Mouse (Mus musculus) naive thymus-derived CD4-positive, alpha-beta T cell, adult 2 months (primary cell): Measurements from ENCODE around the gene Atxn10.
A peak's percentile ranks its signal among the peaks of the same experiment; 100 is the strongest.
"Not testable (repeated sequence)": the region's sequence is repeated elsewhere in the genome, so short reads cannot be mapped to it uniquely, and the experiment has no call there.

Experiments
- DNase-seq: peaks from one replicate; pipeline ENCODE4 v3.0.0-alpha.2; 2011; ENCODE audit warnings: low read depth

Atxn10 gene

GRCm38 (mm10) chr15:85335671-85336300 is at the start of gene Atxn10:
TSS of gene Atxn10 (plus strand) at chr15:85336245.
- peak; percentile 16 for DNase-seq

- DNase-seq = no peak
Observed at GRCm38 (mm10) chr15:85294632-85295031, 41.4 kb upstream of the Atxn10 start.

GRCm38 (mm10) chr15:85295544-85295943 is 40.5 kb upstream of the Atxn10 start:
- DNase-seq = no peak

- no peak for DNase-seq
Observed at GRCm38 (mm10) chr15:85295977-85296376, 40.1 kb upstream of the Atxn10 start.

DNA sequence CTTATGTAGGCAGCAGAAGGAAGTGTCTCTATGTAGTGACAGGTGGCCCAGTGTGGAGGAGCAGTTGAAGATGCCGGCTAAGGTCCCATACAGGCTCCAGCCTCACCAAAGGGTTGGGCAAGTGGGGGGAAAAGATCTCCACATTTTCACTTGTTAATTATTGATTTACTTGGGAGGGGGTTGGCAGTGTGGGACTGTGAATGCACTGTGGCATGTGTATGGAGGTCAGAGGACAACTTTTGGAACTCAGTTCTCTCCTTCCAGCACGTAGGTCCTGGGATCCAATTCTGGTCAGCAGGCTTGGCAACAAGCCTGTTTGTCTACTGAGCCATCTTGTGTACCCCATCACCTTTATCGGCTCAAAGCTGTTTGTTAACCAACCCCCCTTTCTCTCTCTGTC is 39.5 kb upstream of the Atxn10 start:
- no peak for DNase-seq

DNA sequence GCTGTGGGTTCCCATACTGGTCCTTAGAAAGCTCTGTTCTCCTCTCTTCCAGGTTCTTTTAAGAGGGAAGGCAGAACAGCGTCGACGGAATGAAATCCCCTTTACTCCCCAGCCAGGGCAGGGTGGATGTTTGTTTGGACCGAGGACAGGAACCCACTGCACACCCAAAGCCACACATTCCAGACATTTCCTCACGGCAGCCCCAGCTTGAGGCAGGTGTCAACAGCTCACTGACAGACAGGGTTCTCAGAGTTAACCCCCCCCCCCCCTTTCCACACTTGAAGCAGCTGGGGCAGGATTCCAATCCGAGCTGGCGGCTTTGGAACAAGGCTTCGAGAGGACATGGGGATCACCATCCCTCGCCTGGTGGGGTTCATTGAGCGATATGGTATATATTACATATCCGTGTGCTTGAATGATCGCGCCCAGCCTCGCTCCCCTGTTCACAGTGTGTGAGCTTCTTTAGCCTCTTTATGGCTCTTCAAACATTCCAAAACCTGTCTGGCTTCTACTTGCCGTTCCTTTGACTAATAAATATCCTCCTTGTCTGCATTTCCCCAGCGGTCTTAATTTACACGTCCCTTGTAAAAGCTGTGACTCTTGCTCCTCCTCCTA is 37.8 kb upstream of the Atxn10 start:
- no peak for DNase-seq

DNA sequence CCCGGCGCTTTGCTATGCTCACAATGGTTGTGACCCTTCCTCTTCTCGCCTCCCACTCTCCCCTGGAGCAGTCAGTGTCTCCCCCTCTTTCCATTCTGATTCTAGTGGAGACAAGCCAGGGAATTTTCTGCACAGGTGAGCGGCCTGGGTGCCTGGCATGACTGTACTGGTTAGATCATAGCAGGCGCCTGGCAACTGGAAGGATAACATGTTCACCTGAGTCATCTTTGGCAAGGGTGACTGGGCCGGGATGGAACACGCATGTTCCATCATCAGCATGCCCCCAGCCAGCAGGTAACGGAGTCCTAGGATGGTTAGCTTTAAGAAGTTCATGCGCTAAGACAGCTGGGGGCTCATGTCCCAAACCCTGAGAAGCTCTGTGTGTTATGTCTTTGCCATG is 37.1 kb upstream of the Atxn10 start:
- DNase-seq = no peak

DNA sequence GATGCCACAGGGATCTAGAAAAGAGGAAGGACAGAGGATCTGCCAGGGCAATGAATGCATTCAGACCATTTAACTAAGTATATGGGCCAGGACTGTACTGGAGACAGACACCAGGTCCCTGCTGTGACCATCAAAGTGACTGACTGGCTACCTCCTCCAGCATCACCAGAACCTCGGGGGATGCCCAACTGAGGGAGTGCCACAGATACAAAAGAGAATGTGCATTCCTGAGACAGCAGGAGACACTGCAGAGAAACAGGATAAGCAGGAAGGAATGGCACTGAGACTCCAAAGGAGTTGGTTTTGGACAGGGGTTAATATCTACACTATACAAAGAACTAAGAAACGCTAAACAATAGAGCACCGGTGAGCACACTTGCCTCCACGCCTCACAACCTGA is 32.8 kb upstream of the Atxn10 start:
- DNase-seq = no peak

- no peak for DNase-seq
Observed at GRCm38 (mm10) chr15:85303976-85304375, 32.1 kb upstream of the Atxn10 start.

GRCm38 (mm10) chr15:85307061-85307660 is 28.9 kb upstream of the Atxn10 start:
- DNase-seq = no peak

DNA sequence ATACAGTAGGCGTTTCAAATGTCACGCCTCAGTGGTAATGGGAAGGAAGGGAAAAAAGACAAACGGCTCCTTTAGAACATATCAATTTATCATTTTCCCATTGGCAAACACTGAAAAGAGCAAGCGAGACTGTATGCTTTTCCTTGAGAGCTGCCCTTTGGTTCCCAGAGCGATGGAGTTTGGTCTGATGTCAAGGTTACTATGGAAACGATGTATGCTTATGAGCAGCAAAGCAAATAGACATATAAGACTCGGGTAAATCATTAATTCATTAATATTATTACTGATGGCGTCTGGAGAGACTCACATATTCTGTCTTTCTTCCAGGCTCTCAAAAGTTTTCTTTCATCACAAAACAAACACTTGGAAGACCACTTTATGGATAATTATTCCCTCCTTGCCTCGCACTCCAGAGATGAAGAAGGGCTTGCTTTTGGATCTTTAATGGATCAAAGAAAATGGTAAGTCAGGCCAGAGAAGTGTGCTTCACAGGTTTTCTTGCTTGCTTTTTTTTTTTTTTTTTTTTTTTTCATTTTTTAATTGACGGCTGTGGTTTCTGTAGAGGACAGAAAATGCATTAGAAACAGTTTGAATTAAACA is 24.9 kb upstream of the Atxn10 start:
- no peak for DNase-seq

- DNase-seq = peak; percentile 74
Observed at GRCm38 (mm10) chr15:85315378-85316025, 20.5 kb upstream of the Atxn10 start.

GRCm38 (mm10) chr15:85316342-85317140 is 19.5 kb upstream of the Atxn10 start:
- no peak for DNase-seq

GRCm38 (mm10) chr15:85319924-85320668 is 15.9 kb upstream of the Atxn10 start:
- DNase-seq = no peak

DNA sequence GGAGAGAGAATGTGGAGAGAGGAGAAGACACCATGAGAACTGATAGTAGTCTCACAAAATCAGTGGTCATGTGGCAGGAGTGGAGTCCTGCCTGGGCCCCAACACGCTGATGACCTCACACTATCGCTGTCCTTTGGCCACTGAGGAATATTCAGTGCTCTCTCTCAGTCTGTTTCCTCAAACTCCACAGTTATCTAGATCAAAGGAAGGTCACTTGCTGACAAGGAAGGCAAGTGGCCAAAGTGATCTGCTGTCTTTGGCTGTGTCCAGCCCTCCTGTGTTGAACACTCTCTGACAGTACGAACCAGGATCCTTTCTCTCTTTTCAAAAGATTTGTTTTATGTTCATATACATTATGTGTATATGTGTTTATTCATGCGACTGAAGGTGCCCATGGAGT is 12.8 kb upstream of the Atxn10 start:
- DNase-seq = no peak

GRCm38 (mm10) chr15:85324426-85324825 is 11.6 kb upstream of the Atxn10 start:
- no peak for DNase-seq

DNA sequence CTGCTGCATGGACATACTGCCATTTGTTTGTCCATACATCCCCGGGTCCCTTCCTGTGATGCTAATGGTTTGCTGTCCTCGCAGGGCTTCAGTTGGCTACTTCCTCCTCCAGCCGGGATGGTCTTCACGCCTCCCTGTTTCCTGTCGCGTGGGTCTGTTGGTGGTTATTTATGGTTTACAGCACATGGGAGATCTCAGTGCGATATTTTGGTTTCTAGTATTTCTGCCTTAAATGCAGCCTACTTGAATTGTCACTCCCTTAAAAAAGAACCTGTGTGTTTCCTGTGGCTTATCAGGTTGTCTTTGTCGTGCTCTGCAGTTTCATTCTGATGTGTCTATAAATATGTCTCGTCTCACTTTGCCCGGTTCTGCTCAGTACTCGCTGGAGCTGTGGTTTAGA is 8.2 kb upstream of the Atxn10 start:
- peak; percentile 50 for DNase-seq

DNA sequence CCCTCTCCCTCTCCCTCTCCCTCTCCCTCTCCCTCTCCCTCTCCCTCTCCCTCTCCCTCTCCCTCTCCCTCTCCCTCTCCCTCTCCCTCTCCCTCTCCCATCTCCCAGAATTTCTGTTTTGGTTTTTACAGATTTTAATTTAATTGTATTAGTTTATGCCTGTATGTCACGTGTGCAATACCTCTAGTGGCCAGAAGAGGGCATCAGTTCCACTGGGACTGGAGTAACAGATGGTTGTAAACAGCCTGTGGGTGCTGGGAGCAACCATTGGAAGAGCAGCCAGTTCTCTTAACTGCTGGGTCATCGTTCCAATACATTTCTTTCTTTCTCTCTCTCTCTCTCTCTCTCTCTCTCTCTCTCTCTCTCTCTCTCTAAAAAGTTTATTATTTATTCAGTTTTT is 7.6 kb upstream of the Atxn10 start:
- peak; percentile 64 for DNase-seq

- DNase-seq = no peak
Observed at GRCm38 (mm10) chr15:85329096-85329495, 6.9 kb upstream of the Atxn10 start.

DNA sequence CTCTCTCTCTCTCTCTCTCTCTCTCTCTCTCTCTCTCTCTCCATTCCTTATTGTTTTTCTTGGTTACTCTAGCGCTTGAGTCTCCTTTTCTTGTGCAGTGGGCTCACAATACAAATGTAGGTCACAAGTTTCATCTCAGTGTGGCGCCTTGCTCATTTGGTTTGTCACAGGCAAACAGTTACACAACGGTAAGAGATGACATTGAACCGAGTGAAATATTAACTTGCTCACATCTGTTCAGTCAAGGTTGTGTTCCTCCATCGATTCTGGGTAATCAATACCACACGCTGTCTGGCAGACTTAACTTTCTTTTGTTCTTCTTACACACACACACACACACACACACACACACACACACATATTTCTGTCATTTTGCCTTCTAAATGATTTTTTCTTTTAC is 6.0 kb upstream of the Atxn10 start:
- DNase-seq = no peak

DNA sequence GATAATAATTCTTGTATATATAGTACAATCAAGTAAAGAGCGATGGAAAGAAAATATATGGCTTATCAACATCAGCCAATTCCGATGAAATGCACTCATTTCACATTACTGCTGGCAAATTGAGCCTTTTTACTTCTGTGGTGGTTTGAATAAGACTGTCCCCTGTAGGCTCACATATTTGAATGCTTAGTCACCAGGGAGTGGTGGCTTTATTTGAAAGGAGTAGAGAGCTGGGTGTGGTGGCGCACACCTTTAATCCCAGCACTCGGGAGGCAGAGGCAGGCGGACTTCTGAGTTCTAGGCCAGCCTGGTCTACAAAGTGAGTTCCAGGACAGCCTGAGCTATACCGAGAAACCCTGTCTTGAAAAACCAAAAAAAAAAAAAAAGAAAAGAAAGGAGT is 2.5 kb upstream of the Atxn10 start:
- DNase-seq = not testable (repeated sequence)
